Mouse (Mus musculus) G1E-ER4 (cell line): ENCODE data around the gene Prdm13. TPM values are rescaled to one million over a fixed set of nuclear protein-coding genes. Genes with fewer than 3 reads are reported as not detected.

ENCODE experiments used
- GATA1 ChIP-seq: IDR thresholded peaks from one replicate; pipeline ENCODE4 v1.8.0; 2012; ENCODE audit warnings: low read length, inconsistent platforms
- polyA plus RNA-seq: library from polyadenylated mRNA; stranded (reverse); fragments of >175 nt; gene quantifications from 2 replicates; pipeline ENCODE4 v1.2.3, GENCODE M21; 2012

The Prdm13 gene
- polyA plus RNA-seq, 1 experiment, result not detected

DNA sequence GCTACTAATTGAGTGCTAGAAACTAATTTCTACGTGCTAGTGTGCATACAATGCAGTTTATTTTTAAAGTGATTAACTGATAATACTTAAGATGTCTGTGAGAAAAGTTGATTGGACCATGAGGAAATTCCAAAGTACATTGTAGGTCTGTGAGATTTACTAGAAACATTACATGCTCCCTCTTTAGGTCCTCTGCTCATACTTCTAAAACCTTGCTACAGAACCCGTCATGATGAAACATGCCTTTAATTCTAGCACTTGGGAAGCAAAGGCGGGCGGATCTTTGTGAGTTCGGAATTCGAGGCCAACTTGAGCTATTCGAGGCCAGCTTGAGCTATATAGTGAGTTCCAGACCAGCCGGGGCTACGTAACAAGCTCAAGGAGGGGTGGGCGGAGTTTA lies 4.8 kb downstream of the Prdm13 start:
- TF ChIP-seq GATA1, result no peak

DNA sequence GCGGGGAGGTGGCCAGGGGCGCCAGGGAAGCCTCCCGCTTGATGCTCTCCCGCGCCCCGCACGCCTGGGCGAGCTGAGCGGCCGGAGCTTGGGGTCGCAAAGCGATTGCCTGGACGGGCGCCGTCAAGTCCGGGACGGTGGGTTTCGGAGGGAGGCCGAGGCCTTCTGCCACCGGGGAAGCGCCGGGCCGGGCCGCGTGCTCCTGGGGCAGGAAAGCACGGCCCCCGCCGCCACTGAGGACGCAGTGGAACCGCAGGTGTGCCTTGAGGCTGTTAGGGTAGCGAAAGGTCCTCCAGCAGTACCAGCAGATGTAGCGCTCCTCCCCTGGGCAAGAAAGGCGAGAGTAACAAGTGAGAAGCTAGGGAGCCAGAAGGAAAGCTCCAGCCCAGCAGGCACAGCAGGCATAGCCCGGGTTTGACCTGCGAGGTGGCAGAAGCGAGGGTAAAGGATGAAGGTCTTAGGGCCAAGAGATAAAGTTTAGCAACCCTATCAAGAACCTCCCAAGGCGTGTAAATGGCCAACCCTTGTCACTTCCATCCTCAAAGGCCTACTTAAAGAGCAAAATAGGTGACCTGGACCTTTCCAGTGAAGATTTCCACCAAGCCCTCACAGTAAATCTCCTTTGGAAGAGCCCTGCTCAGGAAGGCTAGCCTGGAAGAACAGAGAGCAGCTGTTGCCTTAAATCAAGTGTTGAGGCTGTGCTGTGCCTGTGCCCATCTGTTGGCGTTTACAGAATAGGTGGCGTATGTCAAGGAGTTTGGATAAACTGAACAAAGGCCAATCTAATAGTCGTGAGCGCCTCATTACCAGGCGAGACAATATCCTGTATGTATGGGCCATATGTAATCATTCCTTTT lies 5.9 kb downstream of the Prdm13 start:
- no peak for TF ChIP-seq GATA1

DNA sequence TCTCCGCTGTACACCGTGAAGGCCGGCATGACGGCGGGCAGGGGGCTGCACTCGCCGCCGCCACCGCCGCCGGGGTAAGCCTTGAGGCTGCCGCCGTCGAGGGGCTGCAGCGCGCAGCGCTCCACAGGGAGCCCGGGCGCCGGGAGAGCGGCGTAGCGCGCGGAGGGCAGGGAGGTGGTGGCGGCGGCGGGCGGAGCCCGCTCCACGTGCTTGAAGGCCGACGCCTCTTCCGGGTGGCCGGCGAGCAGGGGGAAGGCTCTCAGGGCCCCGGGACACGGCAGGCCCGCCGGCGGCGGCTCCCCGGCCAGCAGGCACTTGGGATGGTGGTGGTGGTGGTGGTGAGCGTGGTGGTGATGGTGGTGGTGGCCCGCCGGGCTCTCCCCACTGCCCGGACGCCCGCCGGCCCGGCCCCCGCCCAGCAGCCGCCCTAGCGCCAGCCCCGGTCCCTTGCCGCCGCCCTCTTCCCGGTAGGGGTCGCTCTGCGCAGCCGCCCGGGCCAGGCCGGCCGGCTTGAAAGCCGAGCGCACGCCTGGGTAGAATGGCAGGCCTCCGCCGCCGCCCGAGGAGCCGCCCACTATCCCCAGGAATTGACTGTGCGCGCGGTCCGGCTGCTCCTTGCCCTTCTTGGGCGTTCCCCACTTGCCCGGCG lies 6.7 kb downstream of the Prdm13 start:
- TF ChIP-seq GATA1, result no peak

DNA sequence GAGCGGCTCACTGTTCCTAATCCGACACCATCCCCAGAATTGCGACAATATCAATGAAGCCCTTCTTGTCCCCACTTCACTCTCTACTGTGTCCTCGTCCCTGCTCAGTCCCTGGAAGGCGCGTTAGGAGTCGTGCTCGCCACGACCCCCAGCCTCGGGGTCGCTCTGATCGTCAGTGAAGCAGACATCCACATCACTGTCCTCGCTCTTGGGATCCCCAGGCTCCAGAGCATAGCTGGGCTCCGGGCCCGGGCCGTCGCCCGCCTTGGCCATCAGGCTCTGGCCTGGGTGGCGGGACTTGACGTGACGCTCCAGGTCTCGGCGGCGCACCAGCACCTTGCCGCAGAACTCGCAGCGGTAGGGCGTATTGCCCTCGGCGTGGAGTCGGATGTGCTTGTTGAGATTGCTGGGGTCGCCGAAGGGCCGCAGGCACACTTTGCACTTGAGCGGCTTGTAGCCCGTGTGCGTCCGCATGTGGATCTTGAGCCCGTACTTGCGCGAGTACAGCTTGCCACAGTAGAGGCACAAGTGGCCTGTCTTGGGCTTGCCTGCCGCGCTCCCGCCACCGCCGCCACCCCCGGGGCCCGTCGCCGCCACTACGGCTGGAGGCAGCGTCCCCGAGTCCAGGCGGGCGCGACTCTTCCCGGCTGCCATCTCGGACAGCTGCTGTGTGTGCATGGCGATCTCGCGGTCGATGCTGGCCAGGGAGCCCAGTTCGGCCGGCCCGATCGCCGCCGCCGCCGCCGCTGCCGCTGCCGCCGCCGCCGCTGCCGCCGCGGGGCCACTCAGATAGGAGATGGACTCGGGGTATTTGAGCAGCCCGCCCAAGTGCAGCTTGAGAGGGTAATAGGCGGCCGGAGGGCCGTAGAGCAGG lies 7.4 kb downstream of the Prdm13 start:
- TF ChIP-seq GATA1, result no peak

DNA sequence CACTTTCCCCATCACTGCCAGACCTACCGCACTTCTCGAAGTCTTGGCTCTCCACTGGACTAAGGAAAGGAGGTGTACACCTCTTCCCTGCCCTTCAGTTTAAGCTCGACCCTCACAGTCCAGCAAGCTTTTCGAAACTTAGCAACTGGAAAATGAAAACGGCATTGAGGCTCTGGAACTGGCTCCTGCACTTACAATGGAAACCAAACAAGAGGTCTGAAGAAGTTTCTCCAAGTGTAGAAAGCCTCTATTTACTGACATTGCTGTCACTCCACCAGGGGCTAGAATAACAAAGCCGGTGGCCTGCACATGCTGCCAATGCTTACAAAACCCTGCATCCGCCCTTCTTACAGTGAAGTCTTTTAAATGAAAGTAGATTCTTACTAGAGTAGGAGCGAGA lies 11.1 kb downstream of the Prdm13 start:
- no peak for TF ChIP-seq GATA1

DNA sequence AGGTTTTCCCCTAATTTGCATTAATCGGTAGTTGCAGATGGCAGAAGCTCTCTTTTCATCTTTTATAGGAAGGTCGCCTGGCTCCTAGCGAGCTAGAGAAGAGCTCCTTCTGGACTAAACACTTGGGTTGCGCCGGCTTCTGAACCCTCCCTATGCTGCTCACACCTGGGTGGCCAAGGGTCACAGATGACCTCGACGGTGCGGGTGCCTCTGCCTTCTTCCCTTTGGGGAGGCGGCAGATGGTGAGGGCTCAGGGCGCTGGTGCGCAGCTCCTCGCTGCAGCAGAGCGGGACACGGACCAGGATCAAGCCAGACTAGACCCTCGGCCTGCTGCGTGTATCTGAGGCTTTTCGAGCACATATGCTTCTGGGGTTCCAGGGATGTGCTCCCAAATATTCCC lies 11.7 kb downstream of the Prdm13 start:
- no peak for TF ChIP-seq GATA1

DNA sequence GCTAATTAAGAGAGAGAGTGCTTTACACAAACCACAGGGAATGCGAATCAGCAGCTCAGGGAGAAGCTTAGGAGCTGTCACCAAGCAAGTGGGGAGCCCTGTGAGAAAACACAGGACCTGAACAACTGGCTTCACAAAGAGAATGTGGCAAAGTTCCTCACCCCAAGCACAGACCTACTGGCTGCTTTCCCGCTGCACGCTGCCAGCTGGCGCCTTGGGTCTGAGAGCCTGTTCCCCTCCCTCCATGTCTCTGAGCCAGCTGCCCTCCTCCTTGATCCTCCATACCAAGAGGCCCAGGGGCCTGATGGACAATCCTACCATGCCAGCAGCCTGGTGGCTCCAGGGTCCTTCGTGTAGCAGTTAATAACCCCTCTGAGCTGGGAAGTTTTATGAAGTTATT lies 19.8 kb downstream of the Prdm13 start:
- no peak for TF ChIP-seq GATA1

DNA sequence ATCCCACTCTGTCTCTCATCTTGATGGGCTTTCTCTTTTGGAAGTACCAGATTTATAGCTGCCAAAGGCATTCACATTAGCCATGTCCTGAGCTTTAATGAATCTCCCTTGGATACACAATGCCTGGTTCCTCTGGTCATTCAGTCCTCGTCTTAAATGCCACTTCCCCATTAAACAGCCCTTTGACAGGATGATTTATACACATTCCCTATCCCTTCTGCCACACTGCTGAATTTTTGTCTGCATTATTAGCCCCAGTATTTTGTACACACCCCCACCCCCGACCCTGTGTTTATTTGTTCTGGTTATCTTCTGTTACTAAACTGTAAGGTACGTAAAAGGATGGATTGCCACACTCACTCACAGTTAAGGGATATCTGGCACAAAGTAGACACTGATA lies 27.6 kb downstream of the Prdm13 start:
- TF ChIP-seq GATA1, result no peak

DNA sequence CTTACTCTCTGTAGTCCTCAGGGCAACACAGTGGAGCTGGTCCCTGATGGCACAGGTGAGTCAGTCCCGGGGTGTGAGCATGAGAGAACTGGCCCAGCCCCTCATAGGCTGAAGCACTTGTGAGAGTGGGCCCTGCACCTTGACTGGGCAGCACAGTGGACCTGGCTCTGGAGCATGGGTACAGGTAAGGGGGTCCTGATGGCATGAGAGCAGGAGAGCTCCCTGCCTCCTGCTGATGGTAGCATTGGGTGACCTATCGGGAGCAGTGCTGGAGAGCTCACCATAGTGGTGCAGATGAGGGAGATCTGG lies 56.5 kb downstream of the Prdm13 start:
- no peak for TF ChIP-seq GATA1

DNA sequence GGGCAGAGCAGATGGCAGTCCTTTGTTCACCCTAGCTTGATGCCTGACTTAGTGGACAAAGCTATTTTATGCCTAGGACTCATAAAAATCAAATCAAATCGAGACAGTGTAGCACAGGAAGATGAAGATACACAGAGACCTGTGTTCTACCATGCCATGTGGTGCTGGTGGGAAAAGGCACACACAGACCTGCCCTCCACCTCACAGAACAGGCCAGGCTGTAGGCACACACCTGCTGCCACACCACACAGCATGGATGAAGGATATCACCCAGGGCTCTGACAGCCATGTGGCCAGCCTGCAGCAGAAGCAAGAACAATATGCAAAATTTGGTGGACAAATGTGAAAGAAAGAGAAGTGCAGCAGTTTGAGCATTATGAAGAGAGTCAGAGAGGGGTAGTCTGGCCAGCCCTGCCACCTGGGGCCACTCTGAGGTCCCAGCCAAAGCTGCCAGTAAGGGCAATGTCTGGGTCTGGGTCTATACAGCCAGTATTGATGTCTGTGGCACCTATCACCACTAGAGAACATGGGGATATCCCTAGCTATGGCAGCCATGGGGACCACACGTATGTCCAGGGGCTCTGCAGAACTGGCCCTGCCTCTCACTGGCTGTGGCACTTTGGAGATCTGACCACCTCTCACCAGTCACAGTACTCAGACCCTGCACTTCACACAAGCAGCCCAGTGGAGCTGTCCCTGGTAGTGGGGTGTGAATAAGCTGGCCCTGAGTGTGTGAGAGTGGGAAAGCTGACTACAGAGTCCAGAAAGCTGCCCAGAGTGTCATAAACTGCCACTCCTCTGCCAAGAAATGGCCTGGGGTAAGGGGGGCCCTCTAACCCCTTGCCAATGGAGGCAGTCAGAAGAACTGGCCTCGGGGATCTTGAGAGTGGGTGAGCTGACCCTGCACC lies 57.1 kb downstream of the Prdm13 start:
- no peak for TF ChIP-seq GATA1

Other genes starting within 250 kb of the Prdm13 start
- gene Ccnc, start 41.7 kb upstream of the Prdm13 start, polyA plus RNA-seq, result 0.51 and 1.9 TPM in 2 replicates
- 3.6 and 3.9 TPM in 2 replicates for gene Usp45, start 81.2 kb upstream of the Prdm13 start, polyA plus RNA-seq
- 4.6 and 6.1 TPM in 2 replicates for gene Tstd3, start 81.2 kb upstream of the Prdm13 start, polyA plus RNA-seq
- 25.7 and 53.8 TPM in 2 replicates for gene Pnisr, start 161.6 kb upstream of the Prdm13 start, polyA plus RNA-seq
- gene Coq3, start 193.7 kb upstream of the Prdm13 start, polyA plus RNA-seq, result 5.8 TPM in 2 replicates
- gene Faxc, start 245.4 kb upstream of the Prdm13 start, polyA plus RNA-seq, result not detected in 2 replicates